Mouse (Mus musculus): ENCODE data around the gene Dgkd. TPM values are rescaled to one million over a fixed set of nuclear protein-coding genes. Genes with fewer than 3 reads are reported as not detected.
A peak's percentile ranks its signal among the peaks of the same experiment; 100 is the strongest.

The Dgkd gene
- total and polyA plus RNA-seq, 3 experiments, result 29.5 to 135 (median 39.5) TPM

GRCm38 (mm10) chr1:87961459-87962167 lies 108.5 kb downstream of the Dgkd start:
- H3K79me2 ChIP-seq (ENCODE audit: control insufficient read depth, insufficient read depth, low read length, poor library complexity), result peaks cover 2% of the 10 kb centered on the region; the same call in 1 of the 2 replicates
- peak overlapping the region in 1 of 2 experiments; percentile 13; a peak in 1 of 4 replicates for H3K4me3 ChIP-seq (ENCODE audit: control insufficient read depth in 1 of 2, insufficient read depth in 1 of 2, low read depth in 2 of 2, low read length in 2 of 2)
- peak; percentile 96 for DNase-seq (ENCODE audit: low read depth, low spot score)
- H3K9ac ChIP-seq (ENCODE audit: control insufficient read depth, low read depth, low read length, poor library complexity, severe bottlenecking), result peak overlapping the region; percentile 77
- H3K27ac ChIP-seq (ENCODE audit: control insufficient read depth, low read depth, low read length), result peak overlapping the region; percentile 100
- 0 out of 2 replicates have a peak, but pooled peaks have one; percentile 42 for TF ChIP-seq MAZ (IDR thresholded peaks at IDR 0.05; ENCODE audit: low read depth, low read length)
- TF ChIP-seq EP300 (IDR thresholded peaks at IDR 0.05; ENCODE audit: low read depth in 1 of 2, low read length in 2 of 2), result peak; percentile 99 to 100
- 0 out of 2 replicates have a peak, but pooled peaks have one; percentile 17 for TF ChIP-seq ZC3H11A (IDR thresholded peaks at IDR 0.05; ENCODE audit: low read depth, low read length)
- no peak; the same call in 1 of the 2 replicates for TF ChIP-seq JUND (IDR thresholded peaks at IDR 0.05; ENCODE audit: low read depth, low read length)
- peak; percentile 89 for TF ChIP-seq SIN3A (IDR thresholded peaks at IDR 0.05; ENCODE audit: low read length)
- peak; percentile 91 for TF ChIP-seq MYB (IDR thresholded peaks at IDR 0.05; ENCODE audit: low read depth, low read length)
- TF ChIP-seq POLR2A (IDR thresholded peaks at IDR 0.05; ENCODE audit: control insufficient read depth in 1 of 2, insufficient read depth in 1 of 2, low read depth in 1 of 2, low read length in 2 of 2, poor library complexity in 1 of 2), result peak; percentile 3 to 50; a peak in 2 of 4 replicates
- TF ChIP-seq UBTF (IDR thresholded peaks at IDR 0.05; ENCODE audit: borderline replicate concordance, insufficient read depth, low read depth, low read length), result no peak
- no peak for TF ChIP-seq USF1 (IDR thresholded peaks at IDR 0.05; ENCODE audit: low read depth, low read length)
- no peak for TF ChIP-seq GABPA (IDR thresholded peaks at IDR 0.05; ENCODE audit: low read depth, low read length)
- peak; percentile 96 for TF ChIP-seq ETS1 (IDR thresholded peaks at IDR 0.05; ENCODE audit: low read depth, low read length)
- no peak for TF ChIP-seq ELF1 (IDR thresholded peaks at IDR 0.05; ENCODE audit: low read depth, low read length)
- TF ChIP-seq MYC (IDR thresholded peaks at IDR 0.05; ENCODE audit: low read depth, low read length), result peak; percentile 82; the same call in 1 of the 2 replicates
- TF ChIP-seq RAD21 (IDR thresholded peaks at IDR 0.05; ENCODE audit: low read depth, low read length), result no peak
- TF ChIP-seq POLR2AphosphoS5 (IDR thresholded peaks at IDR 0.05; ENCODE audit: borderline replicate concordance, low read depth, low read length), result 0 out of 2 replicates have a peak, but pooled peaks have one; percentile 15
- peak; percentile 100 for TF ChIP-seq GATA1 (IDR thresholded peaks at IDR 0.05; ENCODE audit: low read depth, low read length)
- TF ChIP-seq TCF12 (IDR thresholded peaks at IDR 0.05; ENCODE audit: low read depth, low read length), result peak; percentile 100
- TF ChIP-seq ZMIZ1 (IDR thresholded peaks at IDR 0.05; ENCODE audit: low read depth, low read length), result peak; percentile 64; the same call in 1 of the 2 replicates
- no peak for TF ChIP-seq E2F4 (IDR thresholded peaks at IDR 0.05; ENCODE audit: borderline replicate concordance, low read depth, low read length)
- TF ChIP-seq CTCF (IDR thresholded peaks at IDR 0.05 in 2 of 3, conservative IDR thresholded peaks at IDR 0.05 in 1 of 3; ENCODE audit: control insufficient read depth in 1 of 3, insufficient read depth in 1 of 3, low read depth in 2 of 3, low read length in 3 of 3, poor library complexity in 1 of 3, severe bottlenecking in 1 of 3), result no peak
- TF ChIP-seq ZKSCAN1 (IDR thresholded peaks at IDR 0.05; ENCODE audit: low read depth, low read length), result no peak
- peak; percentile 47; the same call in 1 of the 2 replicates for TF ChIP-seq MXI1 (IDR thresholded peaks at IDR 0.05; ENCODE audit: low read depth, low read length)
- peak; percentile 100 for TF ChIP-seq TAL1 (IDR thresholded peaks at IDR 0.05; ENCODE audit: low read length)
- TF ChIP-seq HCFC1 (IDR thresholded peaks at IDR 0.05; ENCODE audit: low read depth, low read length), result peak; percentile 53; the same call in 1 of the 2 replicates
- TF ChIP-seq MAFK (IDR thresholded peaks at IDR 0.05; ENCODE audit: borderline replicate concordance, low read depth, low read length), result peak; percentile 33
- TF ChIP-seq NELFE (IDR thresholded peaks at IDR 0.05; ENCODE audit: low read depth, low read length), result 0 out of 2 replicates have a peak, but pooled peaks have one; percentile 26
- TF ChIP-seq MEF2A (IDR thresholded peaks at IDR 0.05; ENCODE audit: extremely low read depth, insufficient replicate concordance, low read depth, low read length, poor library complexity, severe bottlenecking), result peak; percentile 38; the same call in 1 of the 2 replicates
- peak; percentile 89; the same call in 1 of the 2 replicates for TF ChIP-seq RCOR1 (IDR thresholded peaks at IDR 0.05; ENCODE audit: low read depth, low read length)
- peak; percentile 29; the same call in 1 of the 2 replicates for TF ChIP-seq MAX (IDR thresholded peaks at IDR 0.05; ENCODE audit: low read length)
- H3K9me3 ChIP-seq (replicated peaks; ENCODE audit: insufficient read depth, low read length), result no peaks in the 10 kb centered on the region
- H3K36me3 ChIP-seq (ENCODE audit: control insufficient read depth in 1 of 2, insufficient read depth in 2 of 2, low read length in 2 of 2), result peaks cover 3 to 42% of the 10 kb centered on the region in 2 experiments
- peaks cover 21 to 31% of the 10 kb centered on the region in 2 experiments for H3K4me1 ChIP-seq (ENCODE audit: control insufficient read depth in 1 of 2, insufficient read depth in 2 of 2, low read length in 2 of 2)
- no peaks in the 10 kb centered on the region for H3K27me3 ChIP-seq (ENCODE audit: control insufficient read depth in 1 of 2, insufficient read depth in 2 of 2, low read length in 2 of 2)

All from MEL (cell line).